Mouse (Mus musculus) left cerebral cortex, adult 2 months (tissue): ENCODE data around the gene Efna3. TPM values are rescaled to one million over a fixed set of nuclear protein-coding genes. Genes with fewer than 3 reads are reported as not detected.

Experiments
- DNase-seq, 2 experiments: peaks; one replicate each; pipeline ENCODE4 v3.0.0; 2021 to 2022; ENCODE audit warnings: low spot score in 2 of 2, mixed read lengths in 1 of 2; ENCODE audit errors: extremely low spot score in 1 of 2
- H3K27ac ChIP-seq: fragments of 200-600 bp; 2 replicates; pipeline ENCODE4 v1.8.1; 2022
- H3K4me3 ChIP-seq: fragments of 200-600 bp; 2 replicates; pipeline ENCODE4 v1.8.1; 2022
- CTCF ChIP-seq: fragments of 200-600 bp; IDR thresholded peaks from 2 replicates; pipeline ENCODE4 v1.8.1; 2022; ENCODE audit warnings: antibody characterized with exemption, mild to moderate bottlenecking, moderate library complexity
- intact Hi-C: fragments of 180-260 bp; cut with DNase I; formaldehyde crosslinking; loops from one replicate; pipeline ENCODE4 v1.15.1; 2025
- total RNA-seq, 2 experiments: library from RNA; stranded (reverse); gene quantifications; 2 replicates each; pipeline ENCODE4 v1.2.3; 2021

The Efna3 gene
- total RNA-seq, 2 experiments from 2014 or later: 49.3 to 55.0 TPM

DNA sequence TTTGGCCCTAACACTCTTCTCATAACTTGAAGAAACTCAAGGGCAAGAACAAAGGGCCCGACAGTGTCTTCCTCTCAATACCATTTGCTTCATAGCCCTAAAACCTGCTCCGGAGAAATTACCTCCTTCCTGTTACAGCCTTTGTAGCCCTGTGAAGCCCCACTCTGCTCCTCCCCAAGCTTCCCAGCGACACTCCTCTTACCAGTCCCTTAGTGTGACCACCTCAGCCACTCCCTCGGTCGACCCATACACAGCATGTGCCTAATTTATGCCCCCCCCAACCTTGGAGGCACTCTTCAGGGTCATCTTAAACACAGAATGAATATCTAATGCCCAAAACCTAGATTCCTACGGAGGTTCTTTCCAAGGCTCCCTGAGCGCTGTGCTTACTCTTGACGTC is 44.1 kb downstream of the Efna3 start:
- no peak for TF ChIP-seq CTCF
- Histone ChIP-seq H3K27ac (peak overlapping the region; percentile 87), H3K4me3 (peak overlapping the region; percentile 61)
- intact Hi-C loops: no loop called here
- DNase-seq: no peak

DNA sequence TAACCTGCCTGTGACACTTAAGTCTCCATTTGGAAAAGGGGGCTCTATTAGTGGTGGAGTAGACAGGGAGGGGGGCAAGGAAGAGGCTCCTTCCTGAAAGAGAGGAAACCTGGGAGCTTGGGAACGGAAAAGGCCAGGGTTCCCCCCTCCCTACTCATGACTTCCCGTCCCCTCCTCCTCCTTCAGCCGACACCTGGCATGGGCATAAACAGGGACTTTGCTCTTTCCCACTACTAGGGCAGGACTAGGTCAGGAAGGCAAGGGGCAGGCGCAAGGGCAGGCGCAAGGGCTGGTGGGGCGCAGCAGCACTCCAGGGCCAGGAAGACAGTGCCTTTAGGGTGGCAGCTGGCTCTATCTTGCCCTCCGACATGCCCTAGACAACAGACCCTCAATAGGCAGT is 44.7 kb downstream of the Efna3 start:
- intact Hi-C loops: no loop called here
- no peak for TF ChIP-seq CTCF
- no peak for DNase-seq
- H3K4me3 ChIP-seq: peak overlapping the region; percentile 61
- H3K27ac ChIP-seq: peak overlapping the region; percentile 87

- Histone ChIP-seq H3K27ac (peak overlapping the region; percentile 87), H3K4me3 (peak overlapping the region; percentile 61)
- TF ChIP-seq CTCF: no peak
- intact Hi-C loops: no loop called here
- peak in 1 of 2 experiments; percentile 40 for DNase-seq
Observed at GRCm38 (mm10) chr3:89277281-89278021, 45.3 kb downstream of the Efna3 start.

- no peak for DNase-seq
- no peak for TF ChIP-seq CTCF
- Histone ChIP-seq H3K4me3 (no peak overlapping the region), H3K27ac (no peak overlapping the region)
- intact Hi-C loops: no loop called here
Observed at GRCm38 (mm10) chr3:89276061-89276460, 46.7 kb downstream of the Efna3 start.

DNA sequence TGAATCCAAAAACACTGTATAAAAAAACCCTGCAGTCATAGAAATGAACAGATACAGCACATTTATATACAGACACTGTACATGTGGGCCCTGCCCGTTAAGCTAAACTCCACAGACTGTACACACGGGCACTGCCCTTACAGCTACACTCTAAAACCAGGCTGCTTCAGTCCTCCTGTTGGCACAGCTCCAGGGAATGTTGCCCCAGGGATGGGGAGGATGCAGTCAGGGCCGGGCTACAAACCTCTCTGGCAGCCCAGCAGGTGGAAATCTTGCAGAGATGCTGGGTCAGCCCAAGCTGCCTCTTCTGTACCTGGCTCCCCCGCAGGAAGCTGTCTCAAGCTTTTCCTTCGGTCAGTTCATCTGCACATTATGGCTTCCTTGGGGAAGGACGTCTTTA is 51.0 kb downstream of the Efna3 start:
- intact Hi-C loops: no loop called here
- TF ChIP-seq CTCF: no peak
- H3K27ac ChIP-seq: no peak overlapping the region

GRCm38 (mm10) chr3:89270891-89271290 is 51.9 kb downstream of the Efna3 start:
- TF ChIP-seq CTCF: no peak
- intact Hi-C loops: no loop called here
- Histone ChIP-seq H3K4me3 (peak overlapping the region; percentile 68), H3K27ac (peak overlapping the region; percentile 93)
- DNase-seq: peak; percentile 57 to 73

More for the DNA sequence above, 51.0 kb downstream of the Efna3 start:
- DNase-seq: no peak
- no peak overlapping the region for H3K4me3 ChIP-seq

GRCm38 (mm10) chr3:89270051-89270755 is 52.6 kb downstream of the Efna3 start, which contains the start of gene Slc50a1:
Gene Slc50a1, minus strand, starts transcription at chr3:89270570.
- peak; percentile 85 to 90 for DNase-seq
- peak within 1 kb of the TSS; percentile 93 for H3K27ac ChIP-seq
- TF ChIP-seq CTCF: peak; percentile 46
- H3K4me3 ChIP-seq: peak within 1 kb of the TSS; percentile 68
- intact Hi-C loops: no loop called here

- intact Hi-C loops: no loop called here
- peak overlapping the region; percentile 93; the same call in 1 of the 2 replicates for H3K27ac ChIP-seq
- DNase-seq: no peak
- TF ChIP-seq CTCF: no peak
- H3K4me3 ChIP-seq: peak overlapping the region; percentile 68
Observed at GRCm38 (mm10) chr3:89268916-89269315, 53.8 kb downstream of the Efna3 start.

DNA sequence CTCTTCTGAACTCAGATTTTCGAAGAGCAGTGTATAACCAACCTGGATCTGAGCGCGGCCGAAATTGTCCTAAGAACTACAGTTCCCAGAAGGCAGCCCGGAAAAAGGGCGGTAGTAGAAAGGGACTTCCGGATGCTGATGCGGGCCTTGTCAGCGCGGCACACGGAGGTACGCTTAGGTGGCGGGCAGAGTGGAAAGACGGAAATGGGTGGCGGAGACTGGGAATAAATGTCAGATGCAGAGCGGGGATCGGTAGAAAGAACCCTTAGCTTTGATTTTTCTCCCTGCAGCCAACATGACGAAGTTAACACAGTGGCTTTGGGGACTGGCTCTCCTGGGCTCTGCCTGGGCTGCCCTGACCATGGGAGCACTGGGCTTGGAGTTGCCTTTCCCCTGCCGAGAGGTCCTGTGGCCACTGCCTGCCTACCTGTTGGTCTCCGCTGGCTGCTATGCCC is 56.3 kb downstream of the Efna3 start:
- DNase-seq: peak; percentile 77 to 78
- intact Hi-C loops: no loop called here
- H3K27ac ChIP-seq: peak overlapping the region; percentile 93
- H3K4me3 ChIP-seq: peak overlapping the region; percentile 76
- TF ChIP-seq CTCF: no peak

Other genes starting within 250 kb of the Efna3 start
- 100 to 1,000 TPM; 189 to 199 TPM for gene Rusc1, start 229.7 kb downstream of the Efna3 start, total RNA-seq
- not detected for gene Gm43738, start 221.9 kb downstream of the Efna3 start, total RNA-seq
- 10 to 100 TPM; 78.1 to 79.6 TPM for gene Fdps, start 221.0 kb downstream of the Efna3 start, total RNA-seq
- gene Pklr, start 186.8 kb downstream of the Efna3 start, total RNA-seq: not detected
- 10 to 100 TPM; 14.9 to 20.9 TPM for gene Hcn3, start 162.8 kb downstream of the Efna3 start, total RNA-seq
- gene Clk2, start 158.2 kb downstream of the Efna3 start, total RNA-seq: 10 to 100 TPM; 45.6 to 46.3 TPM
- 10 to 100 TPM; 64.0 to 64.7 TPM for gene Scamp3, start 145.5 kb downstream of the Efna3 start, total RNA-seq
- gene Fam189b, start 139.8 kb downstream of the Efna3 start, total RNA-seq: 10 to 100 TPM; 56.9 to 60.4 TPM
- 10 to 100 TPM; 64.9 to 66.8 TPM for gene Gba, start 120.0 kb downstream of the Efna3 start, total RNA-seq
- 10 to 100 TPM; 21.2 to 21.9 TPM for gene Thbs3, start 107.8 kb downstream of the Efna3 start, total RNA-seq
- gene Mtx1, start 95.9 kb downstream of the Efna3 start, total RNA-seq: 10 to 100 TPM; 96.2 to 99.9 TPM
- under 1 TPM; 0.29 to 0.33 TPM for gene Muc1, start 93.9 kb downstream of the Efna3 start, total RNA-seq
- 10 to 100 TPM; 63.2 to 71.4 TPM for gene Krtcap2, start 77.0 kb downstream of the Efna3 start, total RNA-seq
- gene Trim46, start 76.7 kb downstream of the Efna3 start, total RNA-seq: 10 to 100 TPM; 82.8 to 85.1 TPM
- 10 to 100 TPM; 50.9 to 53.1 TPM for gene Dpm3, start 63.6 kb downstream of the Efna3 start, total RNA-seq
- gene Slc50a1, start 52.4 kb downstream of the Efna3 start, total RNA-seq: 10 to 100 TPM; 36.0 to 38.6 TPM
- gene Efna1, start 41.8 kb downstream of the Efna3 start, total RNA-seq: 1 to 10 TPM; 5.5 to 5.9 TPM
- under 1 TPM in 1 of 2 experiments, not detected in 1; 0.21 TPM for gene Efna4, start 15.1 kb upstream of the Efna3 start, total RNA-seq
- gene Adam15, start 27.0 kb upstream of the Efna3 start, total RNA-seq: 100 to 1,000 TPM; 106 to 115 TPM
- gene Dcst2, start 39.0 kb upstream of the Efna3 start, total RNA-seq: under 1 TPM; 0.29 to 0.40 TPM
- under 1 TPM in 1 of 2 experiments, not detected in 1; 0.28 TPM for gene Dcst1, start 42.3 kb upstream of the Efna3 start, total RNA-seq
- gene Zbtb7b, start 71.8 kb upstream of the Efna3 start, total RNA-seq: 10 to 100 TPM; 12.4 to 13.2 TPM
- gene Lenep, start 79.8 kb upstream of the Efna3 start, total RNA-seq: 1 to 10 TPM; 1.1 to 3.5 TPM
- gene Flad1, start 88.9 kb upstream of the Efna3 start, total RNA-seq: 10 to 100 TPM; 34.5 to 37.8 TPM
- 1 to 10 TPM; 1.8 to 2.3 TPM for gene Cks1b, start 95.4 kb upstream of the Efna3 start, total RNA-seq
- 10 to 100 TPM; 12.9 to 16.4 TPM for gene Shc1, start 95.5 kb upstream of the Efna3 start, total RNA-seq
- gene Pygo2, start 107.2 kb upstream of the Efna3 start, total RNA-seq: 10 to 100 TPM; 51.0 to 54.5 TPM
- 10 to 100 TPM; 33.8 to 34.8 TPM for gene Pbxip1, start 113.7 kb upstream of the Efna3 start, total RNA-seq
- gene Pmvk, start 131.6 kb upstream of the Efna3 start, total RNA-seq: 10 to 100 TPM; 32.1 to 35.0 TPM
- gene Kcnn3, start 197.2 kb upstream of the Efna3 start, total RNA-seq: 10 to 100 TPM; 18.2 to 27.3 TPM